Mouse (Mus musculus): ENCODE results near the gene Mob3c.

Mob3c gene

DNA sequence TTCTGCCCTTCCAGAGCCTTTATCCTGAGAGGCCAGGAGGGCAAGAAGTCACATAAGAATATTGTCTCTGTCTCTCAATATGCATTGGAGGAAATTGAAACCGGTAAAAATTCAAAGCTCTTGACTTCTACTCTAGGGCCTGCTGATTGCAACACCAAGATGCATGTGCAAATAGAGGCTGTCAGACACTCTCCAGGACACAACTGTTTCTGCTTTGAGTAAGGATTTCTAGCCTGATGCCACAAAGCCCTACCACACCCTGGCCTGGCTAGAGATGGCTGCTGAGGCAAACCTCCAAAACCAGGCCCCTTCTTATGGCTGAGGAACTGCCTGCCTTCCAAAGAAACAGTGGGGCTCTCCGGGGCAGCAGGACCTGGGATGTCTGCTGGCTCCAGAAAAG lies 7.7 kb downstream of the Mob3c start:
- DNase-seq (ENCODE audit: low spot score in 2 of 2) = no peak

GRCm38 (mm10) chr4:115838196-115838595 lies 10.3 kb downstream of the Mob3c start:
- no peak for DNase-seq (ENCODE audit: low spot score in 2 of 2)

GRCm38 (mm10) chr4:115838696-115839641 lies 11.1 kb downstream of the Mob3c start, which contains the start of gene Mknk1:
TSS of gene Mknk1 (plus strand) at chr4:115839198.
- DNase-seq (ENCODE audit: low spot score in 2 of 2) = peak; percentile 86 to 90

DNA sequence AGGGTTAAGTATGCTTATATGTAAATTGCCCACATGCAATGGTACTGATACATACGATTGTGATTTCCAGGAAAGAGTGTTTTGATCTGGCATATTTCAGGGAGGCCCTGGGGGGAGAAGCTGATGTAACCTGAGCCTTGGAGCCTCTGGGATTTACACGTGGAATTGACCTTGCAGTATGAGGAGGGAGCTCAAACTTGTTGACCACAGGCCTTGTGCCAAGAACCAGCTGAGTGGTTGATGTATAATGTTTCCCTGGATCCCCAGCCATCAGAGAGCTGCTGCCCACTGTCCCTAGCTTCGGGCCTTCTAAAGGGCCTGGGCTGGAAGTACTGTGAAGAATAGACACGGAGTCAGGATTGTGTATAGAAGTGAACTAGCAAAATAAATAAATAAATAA lies 12.1 kb downstream of the Mob3c start:
- DNase-seq (ENCODE audit: low spot score in 2 of 2) = no peak

GRCm38 (mm10) chr4:115840842-115841241 lies 12.9 kb downstream of the Mob3c start:
- DNase-seq (ENCODE audit: low spot score in 2 of 2) = no peak

GRCm38 (mm10) chr4:115846656-115847055 lies 18.8 kb downstream of the Mob3c start:
- DNase-seq (ENCODE audit: low spot score in 2 of 2) = no peak

DNA sequence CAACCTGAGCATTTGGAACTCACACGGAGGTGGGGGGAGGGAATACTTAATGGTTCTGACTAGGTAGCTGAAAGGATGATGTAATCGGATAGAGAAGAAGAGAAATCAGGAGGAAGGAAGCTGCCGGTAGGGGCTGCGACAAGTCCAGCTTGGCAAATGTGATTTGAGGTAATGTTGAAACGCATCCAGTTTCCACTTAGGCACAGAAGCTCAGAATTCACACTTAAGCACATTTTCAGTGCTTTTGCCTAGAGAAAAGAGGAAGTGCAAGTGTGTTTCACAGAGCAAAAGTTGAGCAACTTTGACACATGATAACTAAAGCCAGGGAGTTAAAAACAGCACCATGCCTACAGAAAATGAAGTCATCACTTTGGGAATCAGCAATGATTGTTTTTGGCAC lies 19.5 kb downstream of the Mob3c start:
- no peak for DNase-seq (ENCODE audit: low spot score in 2 of 2)

GRCm38 (mm10) chr4:115848083-115848482 lies 20.2 kb downstream of the Mob3c start:
- no peak for DNase-seq (ENCODE audit: low spot score in 2 of 2)

DNA sequence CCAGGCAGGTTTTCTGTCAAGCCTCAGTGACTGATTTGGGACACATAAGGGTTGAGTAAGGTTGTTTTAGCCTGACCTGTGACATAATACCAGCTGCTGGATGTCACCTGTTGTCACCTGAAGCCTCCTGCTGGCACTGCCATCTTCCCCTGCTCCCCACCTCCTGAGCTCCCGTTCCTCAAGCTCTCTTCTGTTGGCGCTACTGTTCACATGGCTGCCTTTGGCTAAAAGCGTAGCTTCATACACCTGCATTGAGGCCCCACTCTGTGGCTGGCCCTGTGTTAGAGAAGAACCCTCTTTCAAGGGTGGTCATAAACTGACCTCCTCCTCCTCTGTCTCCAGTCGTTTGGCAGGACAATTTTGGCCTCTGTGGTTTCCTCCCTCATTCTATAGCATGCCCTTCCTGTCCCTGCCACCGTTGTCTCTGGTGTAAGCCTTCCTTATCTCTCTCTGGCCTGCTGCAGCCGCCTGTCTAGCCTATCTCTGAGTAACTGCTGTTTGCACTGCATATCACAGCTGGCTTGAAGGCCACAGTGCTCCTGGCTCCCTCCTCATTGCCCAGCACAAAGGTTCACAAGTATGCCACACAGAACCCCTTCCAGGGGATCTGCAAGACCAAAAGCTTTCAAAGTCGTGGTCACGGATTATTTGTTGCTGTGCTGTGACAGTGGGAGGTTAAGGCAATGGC lies 21.2 kb downstream of the Mob3c start:
- DNase-seq (ENCODE audit: low spot score in 2 of 2) = no peak

DNA sequence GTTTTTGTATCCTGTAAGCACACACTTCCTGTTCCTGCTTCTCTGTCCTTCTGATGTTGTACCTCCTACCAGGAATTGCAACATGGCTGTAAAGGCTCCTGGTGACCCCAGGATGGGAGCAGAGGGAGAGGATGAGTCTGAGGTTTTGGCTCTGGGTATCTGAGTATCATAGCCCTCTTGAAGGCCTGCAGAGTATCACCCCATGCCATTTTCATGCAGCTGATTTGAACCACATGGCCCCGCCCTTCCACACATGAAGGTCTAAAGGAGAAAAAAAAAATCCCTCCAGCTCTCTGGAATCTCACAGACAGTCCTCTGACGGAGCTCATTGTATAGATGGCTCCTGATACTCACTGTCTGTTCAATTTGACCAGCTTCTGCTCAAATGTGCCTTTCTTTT lies 22.2 kb downstream of the Mob3c start:
- no peak for DNase-seq (ENCODE audit: low spot score in 2 of 2)

DNA sequence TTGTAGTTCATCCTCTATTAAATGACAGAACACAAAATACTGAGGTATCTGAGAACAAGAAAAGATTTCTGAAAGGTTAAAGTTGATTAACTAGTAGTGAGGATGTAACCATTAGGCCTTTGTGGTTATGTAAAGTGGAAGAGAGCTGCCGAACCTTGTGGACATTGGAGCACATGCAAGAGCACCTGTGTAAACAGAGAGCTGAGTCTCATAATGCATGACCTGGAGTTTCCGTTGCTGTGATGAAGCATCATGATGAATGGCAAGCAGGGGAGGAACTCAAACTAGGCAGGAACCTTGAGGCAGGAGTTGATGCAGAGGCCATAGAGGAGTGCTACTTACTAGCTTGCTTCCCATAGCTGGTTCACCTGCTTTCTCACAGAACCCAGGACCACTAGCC lies 22.7 kb downstream of the Mob3c start:
- DNase-seq (ENCODE audit: low spot score in 2 of 2) = no peak

- no peak for DNase-seq (ENCODE audit: low spot score in 2 of 2)
These were observed 23.7 kb downstream of the Mob3c start for GRCm38 (mm10) chr4:115851569-115851968.

DNA sequence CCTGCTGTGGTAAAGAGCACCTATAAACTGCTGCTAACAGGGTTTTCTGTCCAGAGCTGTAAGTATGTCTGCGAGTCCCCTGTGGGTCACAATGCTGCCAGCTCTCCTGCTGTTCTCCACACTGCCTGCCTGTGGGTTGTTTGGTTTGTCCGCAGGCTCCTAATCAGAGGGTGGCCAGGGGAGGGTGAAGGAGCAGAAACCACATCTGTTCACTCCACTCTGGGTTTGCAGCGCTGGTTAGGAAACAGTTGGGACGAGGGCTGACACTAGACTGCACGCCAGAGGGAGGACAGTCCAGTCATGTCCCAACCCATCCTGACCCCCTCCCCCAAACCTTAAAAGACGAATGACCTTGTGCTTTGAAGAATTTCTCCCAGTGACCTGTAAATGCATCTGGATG lies 27.2 kb downstream of the Mob3c start:
- DNase-seq (ENCODE audit: low spot score in 2 of 2) = no peak

- no peak for DNase-seq (ENCODE audit: low spot score in 2 of 2)
These were observed 27.7 kb downstream of the Mob3c start for GRCm38 (mm10) chr4:115855609-115856008.

DNA sequence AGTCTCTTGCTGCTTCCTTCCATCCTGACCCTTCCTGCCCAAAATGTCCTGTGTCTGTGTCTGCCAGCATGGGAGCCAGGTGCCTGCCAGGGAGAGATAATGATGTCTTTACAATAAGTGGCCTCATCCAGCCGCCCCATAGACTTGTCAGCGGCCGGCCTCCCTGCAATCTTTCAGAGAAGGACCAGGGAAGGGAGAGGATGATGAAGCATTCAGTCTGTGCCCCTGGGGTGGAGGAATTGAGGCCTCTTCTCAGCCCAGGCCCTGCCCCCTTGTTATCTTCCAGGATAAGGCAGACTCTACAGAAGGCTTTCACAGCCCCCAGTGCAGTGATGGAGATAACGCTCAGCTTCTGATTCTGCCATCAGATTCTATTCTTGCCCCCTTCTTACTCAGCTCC lies 28.4 kb downstream of the Mob3c start:
- no peak for DNase-seq (ENCODE audit: low spot score in 2 of 2)

DNA sequence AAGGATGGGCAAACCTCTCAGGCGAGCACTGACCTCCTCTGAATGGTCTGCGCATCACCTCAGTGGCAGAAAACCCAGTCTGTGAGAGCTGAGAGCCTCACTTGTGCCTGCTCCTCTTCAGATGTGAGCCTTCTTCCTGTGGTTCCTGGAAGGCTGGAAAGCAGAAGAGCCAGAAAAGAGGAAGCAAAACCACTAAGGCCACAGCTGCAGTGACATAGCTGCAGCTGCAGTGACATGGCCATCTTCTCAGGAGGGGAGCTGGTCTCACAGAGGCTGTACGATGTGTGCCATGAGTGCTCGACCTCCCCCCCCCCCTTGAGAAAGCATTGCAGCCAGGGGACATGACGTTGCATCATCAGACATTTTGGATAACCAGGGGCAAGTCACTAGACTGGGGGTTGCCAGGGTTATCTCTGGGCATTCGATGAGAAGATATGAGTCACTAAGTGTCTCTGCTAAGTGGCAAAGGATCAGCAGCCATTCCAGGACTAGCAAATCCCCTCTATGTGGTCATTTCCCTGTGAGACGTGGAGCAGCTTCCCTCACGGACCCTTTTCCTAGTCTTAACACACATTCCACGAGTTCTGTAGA lies 29.5 kb downstream of the Mob3c start:
- no peak for DNase-seq (ENCODE audit: low spot score in 2 of 2)

DNA sequence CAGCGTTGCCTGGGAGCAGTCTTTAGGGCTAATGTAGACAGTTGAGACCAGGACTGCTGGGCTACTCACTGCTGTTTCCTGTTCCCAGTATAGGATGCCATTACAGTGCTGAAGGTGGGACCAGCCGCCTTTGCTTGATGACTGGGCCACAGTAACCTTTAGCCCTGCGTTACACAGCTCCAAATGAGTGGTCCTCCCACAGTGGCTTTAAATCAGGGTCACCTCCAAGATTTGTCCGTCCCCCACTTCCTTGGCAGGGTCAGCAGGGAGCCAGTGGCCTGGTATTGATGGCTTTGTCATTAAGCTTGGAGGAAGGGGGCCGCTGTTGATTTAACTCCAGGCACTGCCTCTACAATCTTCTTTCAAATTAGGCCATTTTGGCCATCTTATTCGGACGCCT lies 35.5 kb downstream of the Mob3c start:
- no peak for DNase-seq (ENCODE audit: low spot score in 2 of 2)

GRCm38 (mm10) chr4:115863880-115864279 lies 36.0 kb downstream of the Mob3c start:
- no peak for DNase-seq (ENCODE audit: low spot score in 2 of 2)

GRCm38 (mm10) chr4:115869512-115870210 lies 41.8 kb downstream of the Mob3c start:
- DNase-seq (ENCODE audit: low spot score in 2 of 2) = no peak

- DNase-seq (ENCODE audit: low spot score in 2 of 2) = no peak
These were observed 45.3 kb downstream of the Mob3c start for GRCm38 (mm10) chr4:115873231-115873630.

DNA sequence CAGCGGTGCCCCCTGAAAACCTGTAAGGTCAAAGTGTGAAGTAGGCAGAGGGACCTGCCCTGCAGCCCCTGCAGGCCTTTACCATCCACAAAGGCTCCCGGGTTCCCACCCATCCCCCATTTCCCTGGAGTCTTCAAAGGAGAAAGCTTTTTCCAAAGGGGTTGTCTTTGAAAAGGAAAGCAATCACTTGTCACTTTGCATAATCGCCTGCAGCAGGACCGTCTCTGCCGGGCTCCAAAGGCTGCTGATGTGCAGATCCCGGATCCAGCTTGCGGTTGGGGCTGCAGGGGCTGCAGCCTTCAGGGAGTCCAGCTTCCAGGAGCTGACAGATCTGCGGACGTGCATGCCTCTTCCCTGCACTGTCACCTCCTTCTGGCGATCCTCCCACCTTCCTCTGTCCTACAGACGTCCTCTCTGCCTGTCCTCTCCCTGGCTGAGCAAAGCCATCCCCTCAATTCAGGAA lies 50.4 kb downstream of the Mob3c start:
- DNase-seq (ENCODE audit: low spot score in 2 of 2) = no peak

GRCm38 (mm10) chr4:115878828-115879227 lies 50.9 kb downstream of the Mob3c start:
- DNase-seq (ENCODE audit: low spot score in 2 of 2) = no peak

Data from urinary bladder, postnatal 36 days (tissue).